ENCODE assay signal across 21 mouse cellular contexts in genomic region chr3:75635648-75636047, GRCm38 (mm10).
DNase-seq lines count a peak whose midpoint lies in the region; ATAC-seq lines count a peak whose summit lies in the region.
"Had no signal": no experiment of that assay in that cellular context is flagged by ENCODE, and none has a peak within 500 bp of the region (broad histone marks: within the 10 kb centered on the region; RNA-seq: fewer than 3 reads in every experiment).

No protein-coding gene starts in this region.

- no peaks in the 10 kb centered on the region for H3K27me3 ChIP-seq in neural tube, embryonic 14.5 days (ENCODE audit: control insufficient read depth, insufficient read depth, low read length)
- H3K27me3 ChIP-seq: embryonic facial prominence, embryonic 12.5 days; forebrain, embryonic 15.5 days; heart, embryonic 15.5 days; hindbrain, embryonic 13.5 days had no signal

- H3K4me1 ChIP-seq in neural tube, embryonic 14.5 days (ENCODE audit: control insufficient read depth, insufficient read depth, low read length), result no peaks in the 10 kb centered on the region
- H3K4me1 ChIP-seq: forebrain, embryonic 15.5 days; heart, embryonic 15.5 days had no signal

- no peak overlapping the region for H3K27ac ChIP-seq in neural tube, embryonic 14.5 days (ENCODE audit: low read depth, low read length)
- H3K27ac ChIP-seq: embryonic facial prominence, embryonic 12.5 days; forebrain, embryonic 15.5 days; heart, adult 2 months; heart, embryonic 15.5 days; hindbrain, embryonic 13.5 days; hindbrain, postnatal 0 days had no signal

- 67% methylated on average over 1 of the region's 1 CpGs for WGBS in neural tube, embryonic 14.5 days

- no peak overlapping the region for H3K9ac ChIP-seq in neural tube, embryonic 14.5 days (replicated peaks; ENCODE audit: low read depth, low read length)
- H3K9ac ChIP-seq: embryonic facial prominence, embryonic 12.5 days; forebrain, embryonic 15.5 days; heart, embryonic 15.5 days; hindbrain, embryonic 13.5 days had no signal

- H3K4me2 ChIP-seq in neural tube, embryonic 14.5 days (ENCODE audit: low read depth, low read length), result no peak overlapping the region
- H3K4me2 ChIP-seq: embryonic facial prominence, embryonic 12.5 days; forebrain, embryonic 15.5 days; heart, embryonic 11.5 days; heart, embryonic 15.5 days; hindbrain, embryonic 13.5 days had no signal

- DNase-seq in neural tube, embryonic 10.5 days (ENCODE audit: extremely low spot score, low spot score), result no peak
- peak; percentile 76 to 77 for DNase-seq in cerebellum, adult 18-20 months
- DNase-seq in cerebellum, adult 9-11 months, result peak; percentile 83
- DNase-seq in cerebellum, postnatal 36 days, result peak; percentile 76 to 79
- DNase-seq in adrenal gland, postnatal 25 days, result no peak
- DNase-seq in gastrocnemius, postnatal 4 days (ENCODE audit: low spot score in 2 of 2), result no peak
- DNase-seq: adrenal gland, postnatal 36 days; gastrocnemius, postnatal 10 days; heart, adult 2 months; heart, postnatal 14 days; kidney, adult 11 months; kidney, adult 9 months had no signal

- no peaks in the 10 kb centered on the region for H3K9me3 ChIP-seq in neural tube, embryonic 14.5 days (ENCODE audit: control insufficient read depth, low read length)
- H3K9me3 ChIP-seq: embryonic facial prominence, embryonic 12.5 days; forebrain, embryonic 15.5 days; G1E; heart, embryonic 15.5 days; hindbrain, embryonic 13.5 days had no signal

- no peak overlapping the region for H3K4me3 ChIP-seq in neural tube, embryonic 14.5 days (ENCODE audit: low read depth, low read length)
- H3K4me3 ChIP-seq: embryonic facial prominence, embryonic 12.5 days; forebrain, embryonic 15.5 days; heart, adult 2 months; heart, embryonic 15.5 days; hindbrain, embryonic 13.5 days had no signal

- ATAC-seq in neural tube, embryonic 14.5 days (ENCODE audit: low read depth), result 0 out of 2 replicates have a peak, but pooled peaks have one; percentile 24
- ATAC-seq in erythroid progenitor cell, adult 5-6 weeks (replicated peaks; ENCODE audit: low FRiP score, poor library complexity, severe bottlenecking), result no peak
- ATAC-seq: forebrain, embryonic 15.5 days; hindbrain, postnatal 0 days had no signal

- H3K36me3 ChIP-seq in neural tube, embryonic 14.5 days (ENCODE audit: control insufficient read depth, insufficient read depth, low read length), result no peaks in the 10 kb centered on the region
- H3K36me3 ChIP-seq: embryonic facial prominence, embryonic 12.5 days; G1E; heart, embryonic 15.5 days had no signal

Comparison
In these comparisons a context has a peak if more than half of its experiments do, and no peak if none do; other contexts are left out.
1. DNase-seq: peak in cerebellum, adult 18-20 months (2 of 2), cerebellum, adult 9-11 months (single experiment) and cerebellum, postnatal 36 days (2 of 2); none in neural tube, embryonic 10.5 days (single experiment), adrenal gland, postnatal 25 days (single experiment) and gastrocnemius, postnatal 4 days (0 of 2).